Mouse (Mus musculus): Measurements from ENCODE around the gene Foxd2.

Gene Foxd2

GRCm38 (mm10) chr4:114912705-114913593 lies 4.3 kb upstream of the Foxd2 start:
- DNase-seq (ENCODE audit: low spot score in 2 of 2): no peak

- DNase-seq (ENCODE audit: low spot score in 2 of 2): no peak
Observed at GRCm38 (mm10) chr4:114909602-114910484, 1.2 kb upstream of the Foxd2 start.

- DNase-seq (ENCODE audit: low spot score in 2 of 2): peak in 1 of 2 experiments; percentile 18
Observed at GRCm38 (mm10) chr4:114907951-114908828, 483 bp downstream of the Foxd2 start.

- DNase-seq (ENCODE audit: low spot score in 2 of 2): peak in 1 of 2 experiments; percentile 6
Observed at GRCm38 (mm10) chr4:114907056-114907917, 1.4 kb downstream of the Foxd2 start.

- no peak for DNase-seq (ENCODE audit: low spot score in 2 of 2)
Observed at GRCm38 (mm10) chr4:114905969-114906680, 2.5 kb downstream of the Foxd2 start.

GRCm38 (mm10) chr4:114905501-114905900 lies 3.2 kb downstream of the Foxd2 start:
- no peak for DNase-seq (ENCODE audit: low spot score in 2 of 2)

GRCm38 (mm10) chr4:114903422-114903782 lies 5.3 kb downstream of the Foxd2 start:
- DNase-seq (ENCODE audit: low spot score in 2 of 2): no peak

- no peak for DNase-seq (ENCODE audit: low spot score in 2 of 2)
Observed at GRCm38 (mm10) chr4:114902641-114903421, 5.8 kb downstream of the Foxd2 start.

GRCm38 (mm10) chr4:114901643-114902351 lies 6.9 kb downstream of the Foxd2 start:
- DNase-seq (ENCODE audit: low spot score in 2 of 2): no peak

- DNase-seq (ENCODE audit: low spot score in 2 of 2): no peak
Observed at GRCm38 (mm10) chr4:114900866-114901642, 7.6 kb downstream of the Foxd2 start.

- DNase-seq (ENCODE audit: low spot score in 2 of 2): no peak
Observed at GRCm38 (mm10) chr4:114899885-114900284, 8.8 kb downstream of the Foxd2 start.

GRCm38 (mm10) chr4:114897853-114898252 lies 10.8 kb downstream of the Foxd2 start:
- peak in 1 of 2 experiments; percentile 48 for DNase-seq (ENCODE audit: low spot score in 2 of 2)

GRCm38 (mm10) chr4:114882232-114882631 lies 26.4 kb downstream of the Foxd2 start:
- no peak for DNase-seq (ENCODE audit: low spot score in 2 of 2)

- peak in 1 of 2 experiments; percentile 9 for DNase-seq (ENCODE audit: low spot score in 2 of 2)
Observed at GRCm38 (mm10) chr4:114876441-114876972, 32.2 kb downstream of the Foxd2 start.

GRCm38 (mm10) chr4:114869765-114870490 lies 38.7 kb downstream of the Foxd2 start:
- DNase-seq (ENCODE audit: low spot score in 2 of 2): no peak

GRCm38 (mm10) chr4:114863166-114863565 lies 45.5 kb downstream of the Foxd2 start:
- DNase-seq (ENCODE audit: low spot score in 2 of 2): no peak

- DNase-seq (ENCODE audit: low spot score in 2 of 2): no peak
Observed at GRCm38 (mm10) chr4:114858426-114858825, 50.2 kb downstream of the Foxd2 start.
